ENCODE assay signal across 9 mouse cellular contexts in the genomic region with DNA sequence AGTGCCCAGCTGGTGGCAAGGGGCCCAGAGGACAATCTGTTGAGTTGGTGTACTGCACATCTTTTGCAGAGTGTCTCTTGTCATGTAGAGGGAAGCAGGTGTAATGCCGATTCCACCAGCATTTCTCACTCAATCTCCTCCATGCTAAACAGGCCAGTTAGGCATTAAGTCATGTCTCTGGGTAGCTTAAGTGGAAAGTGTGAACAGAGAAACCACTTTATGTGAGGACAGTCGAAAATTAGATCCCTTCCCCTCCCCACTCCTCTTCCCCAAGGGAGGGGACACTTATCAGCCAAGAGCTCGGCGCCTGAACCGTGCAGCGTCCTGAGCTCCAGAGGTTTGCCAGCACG. TPM values are rescaled to one million over a fixed set of nuclear protein-coding genes. Genes with fewer than 3 reads are reported as not detected.
DNase-seq lines count a peak whose midpoint lies in the region; ATAC-seq and TF ChIP-seq lines count a peak whose summit lies in the region.
"Had no signal": no experiment of that assay in that cellular context is flagged by ENCODE, and none has a peak within 500 bp of the region (broad histone marks: within the 10 kb centered on the region; RNA-seq: fewer than 3 reads in every experiment).

No protein-coding gene starts in this region.

- H3K27me3 ChIP-seq in cerebellum, adult 2 months (ENCODE audit: control insufficient read depth, insufficient read depth, low read length) = no peaks in the 10 kb centered on the region; the same call in 1 of the 2 replicates
- peaks cover 53% of the 10 kb centered on the region for H3K27me3 ChIP-seq in megakaryocyte, embryonic 14.5 days (replicated peaks)
- peaks cover 65% of the 10 kb centered on the region for H3K27me3 ChIP-seq in liver, embryonic 13.5 days

- peaks cover 12% of the 10 kb centered on the region for H3K36me3 ChIP-seq in megakaryocyte, embryonic 14.5 days (replicated peaks; ENCODE audit: low read length)
- no peaks in the 10 kb centered on the region for H3K36me3 ChIP-seq in liver, embryonic 13.5 days

- no peak for DNase-seq in cerebellum, adult 2 months
- no peak for DNase-seq in liver, embryonic 13.5 days
- no peak for DNase-seq in thymus, postnatal 10 days (ENCODE audit: low spot score in 2 of 2)
- no peak for DNase-seq in layer of hippocampus, adult 11-12 months (ENCODE audit: low spot score)
- DNase-seq in left cerebral cortex, postnatal 36 days (ENCODE audit: low spot score in 2 of 2) = no peak

- no peaks in the 10 kb centered on the region; the same call in 1 of the 2 replicates for H3K4me1 ChIP-seq in cerebellum, adult 2 months (ENCODE audit: control insufficient read depth, insufficient read depth, low read length)
- peaks cover 38% of the 10 kb centered on the region for H3K4me1 ChIP-seq in megakaryocyte, embryonic 14.5 days
- H3K4me1 ChIP-seq in liver, embryonic 13.5 days (replicated peaks) = peaks cover 23% of the 10 kb centered on the region

- peaks cover 17% of the 10 kb centered on the region for H3K9me3 ChIP-seq in megakaryocyte, embryonic 14.5 days
- H3K9me3 ChIP-seq in liver, embryonic 13.5 days (replicated peaks) = no peaks in the 10 kb centered on the region

- H3K27ac ChIP-seq in cerebellum, adult 2 months (ENCODE audit: insufficient read depth, low read length) = no peak overlapping the region
- no peak overlapping the region for H3K27ac ChIP-seq in liver, embryonic 13.5 days

- intact Hi-C loops in left cerebral cortex, postnatal 36 days (cut with DNase I) = no loop called here

- WGBS in cerebellum, adult 2 months = under 1% methylated on average over 7 of the region's 7 CpGs
- 11% methylated on average over 7 of the region's 7 CpGs for WGBS in liver, embryonic 13.5 days (ENCODE audit: insufficient replicate concordance)

- H3K9ac ChIP-seq in liver, embryonic 13.5 days = no peak overlapping the region

- peak overlapping the region; percentile 17 for H3K4me3 ChIP-seq in cerebellum, adult 2 months (replicated peaks; ENCODE audit: insufficient read depth, low read depth, low read length)
- H3K4me3 ChIP-seq in megakaryocyte, embryonic 14.5 days (replicated peaks) = peak overlapping the region; percentile 88
- peak overlapping the region; percentile 55 for H3K4me3 ChIP-seq in liver, embryonic 13.5 days (replicated peaks)

- no peak for TF ChIP-seq CTCF in cerebellum, adult 2 months (IDR thresholded peaks at IDR 0.05; ENCODE audit: borderline replicate concordance, insufficient read depth, low read depth, low read length)

- H3K4me2 ChIP-seq in liver, embryonic 13.5 days = peak overlapping the region; percentile 72

- TF ChIP-seq POLR2A in cerebellum, adult 2 months (IDR thresholded peaks at IDR 0.05; ENCODE audit: borderline replicate concordance, insufficient read depth, low read length) = no peak

- ATAC-seq in cerebellum, adult (ENCODE audit: insufficient number of reproducible peaks, low FRiP score, low TSS enrichment) = no peak
- ATAC-seq in megakaryocyte, adult 5-6 weeks (ENCODE audit: poor library complexity, severe bottlenecking) = no peak
- ATAC-seq in liver, embryonic 13.5 days (ENCODE audit: low read depth) = no peak

RNA-seq across cellular contexts. Expression of a gene that starts 0.7 kb away (rescaled TPM):
- 0.03 and 0.06 TPM in 2 replicates for polyA plus RNA-seq in cerebellum, adult 2 months (2012; rRNA removed)
- not detected in 2 replicates for polyA plus RNA-seq in megakaryocyte, embryonic 14.5 days (2012; ENCODE audit: insufficient read depth, low replicate concordance)
- total RNA-seq in megakaryocyte, adult 5-6 weeks (2015) = not detected in 2 replicates
- total RNA-seq in megakaryocyte, adult 5-6 weeks (2017) = not detected in 2 replicates
- not detected in 2 replicates for polyA plus RNA-seq in liver, embryonic 13.5 days (2015; fragmentation: Nextera tagmentation; extraction: Ambion mirVana)
- total RNA-seq in left cerebral cortex, postnatal 36 days (2021) = under 1 TPM in 1 of 2 experiments, not detected in 1; 0.35 TPM

RNA-seq across cellular contexts. Expression of a gene that starts 33.5 kb away (rescaled TPM):
- polyA plus RNA-seq in cerebellum, adult 2 months (2012; rRNA removed) = 0.06 and 0.08 TPM in 2 replicates
- polyA plus RNA-seq in megakaryocyte, embryonic 14.5 days (2012; ENCODE audit: insufficient read depth, low replicate concordance) = not detected in 2 replicates
- total RNA-seq in megakaryocyte, adult 5-6 weeks (2015) = not detected in 2 replicates
- not detected in 2 replicates for total RNA-seq in megakaryocyte, adult 5-6 weeks (2017)
- polyA plus RNA-seq in liver, embryonic 13.5 days (2015; fragmentation: Nextera tagmentation; extraction: Ambion mirVana) = not detected in 2 replicates
- total RNA-seq in left cerebral cortex, postnatal 36 days (2021) = not detected
- total RNA-seq: common myeloid progenitor, adult 5-6 weeks had no signal

Comparison
In these comparisons a context has a peak if more than half of its experiments do, and no peak if none do; other contexts are left out.
1. H3K4me3 ChIP-seq: peak in every context shown above with its lines; median percentile 88 in megakaryocyte, embryonic 14.5 days; 55 in liver, embryonic 13.5 days; 17 in cerebellum, adult 2 months.